Mouse (Mus musculus): ENCODE measurements around the gene Smok2a.
"Not testable (repeated sequence)": the region's sequence is repeated elsewhere in the genome, so short reads cannot be mapped to it uniquely, and the experiment has no call there.

DNA sequence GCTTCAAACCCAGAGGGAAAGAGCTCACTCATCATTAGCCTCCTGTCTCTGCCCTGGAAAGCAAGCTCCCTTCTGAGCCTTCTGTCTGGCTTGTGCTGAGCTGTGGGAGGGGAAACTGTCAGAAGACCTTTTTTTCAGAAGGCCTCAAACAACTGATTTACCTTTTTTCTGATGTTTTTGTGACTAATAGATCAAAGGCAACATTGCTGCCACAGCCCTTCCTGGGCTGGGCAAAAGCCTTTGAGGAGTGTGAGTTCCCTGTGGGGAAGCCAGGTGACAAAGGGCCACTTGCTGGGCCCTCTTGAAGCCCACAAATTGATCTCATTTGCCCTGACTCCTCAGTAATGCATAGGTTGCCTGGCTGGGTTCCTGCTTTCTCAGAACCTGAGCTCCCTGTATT, 12.5 kb upstream of the Smok2a start:
- not testable (repeated sequence) for TF ChIP-seq CTCF, EP300 (IDR thresholded peaks at IDR 0.05; ENCODE audit: low read depth)
